Mouse (Mus musculus): ENCODE results near the gene Sesn3.
A peak's percentile ranks its signal among the peaks of the same experiment; 100 is the strongest.
"Not testable (repeated sequence)": the region's sequence is repeated elsewhere in the genome, so short reads cannot be mapped to it uniquely, and the experiment has no call there.

Sesn3 gene

DNA sequence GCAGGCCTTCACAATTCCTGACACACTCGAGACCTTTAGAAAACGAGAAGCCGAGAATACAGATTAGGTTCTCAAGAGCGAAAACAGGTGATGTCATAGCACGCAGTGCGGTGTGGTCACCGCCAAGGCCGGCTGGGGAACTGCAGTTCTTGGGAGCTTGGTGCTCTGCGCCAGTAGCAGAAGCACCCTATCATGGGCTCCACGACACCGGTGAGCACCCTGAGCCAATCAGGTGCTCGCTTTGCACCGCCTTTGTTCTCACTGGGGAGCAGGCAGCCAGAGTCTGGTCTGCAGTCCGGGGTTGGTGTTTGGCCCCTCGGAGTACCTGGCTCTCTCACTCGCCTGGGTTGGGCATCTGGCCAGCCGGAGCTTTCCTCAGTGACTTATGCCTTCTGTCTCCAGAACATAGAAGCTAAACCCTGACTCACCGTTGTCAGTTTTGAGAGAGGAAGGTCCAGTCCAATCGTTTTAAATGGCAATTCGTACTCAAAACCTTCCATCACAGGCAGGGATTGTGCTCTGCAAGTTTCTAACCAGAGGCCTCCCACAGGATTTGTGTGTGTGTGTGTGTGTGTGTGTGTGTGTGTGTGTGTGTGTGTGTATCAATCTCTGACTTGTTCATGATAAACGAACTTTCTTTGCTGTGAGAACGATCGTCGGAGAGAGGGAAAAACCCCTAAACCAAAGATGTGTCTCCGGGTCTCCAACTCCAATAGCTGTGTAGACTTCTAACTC lies at the start of gene Sesn3:
Sesn3 (plus strand) TSS at position 82 of the 735 bp plus-strand sequence.
- peak; percentile 65 for DNase-seq

- not testable (repeated sequence) for DNase-seq
Measured at GRCm38 (mm10) chr9:14227086-14227485, 47.8 kb upstream of the Sesn3 start.

- no peak for DNase-seq
Measured at GRCm38 (mm10) chr9:14233702-14234373, 41.0 kb upstream of the Sesn3 start.

- no peak for DNase-seq
Measured at GRCm38 (mm10) chr9:14235286-14235685, 39.6 kb upstream of the Sesn3 start.

DNA sequence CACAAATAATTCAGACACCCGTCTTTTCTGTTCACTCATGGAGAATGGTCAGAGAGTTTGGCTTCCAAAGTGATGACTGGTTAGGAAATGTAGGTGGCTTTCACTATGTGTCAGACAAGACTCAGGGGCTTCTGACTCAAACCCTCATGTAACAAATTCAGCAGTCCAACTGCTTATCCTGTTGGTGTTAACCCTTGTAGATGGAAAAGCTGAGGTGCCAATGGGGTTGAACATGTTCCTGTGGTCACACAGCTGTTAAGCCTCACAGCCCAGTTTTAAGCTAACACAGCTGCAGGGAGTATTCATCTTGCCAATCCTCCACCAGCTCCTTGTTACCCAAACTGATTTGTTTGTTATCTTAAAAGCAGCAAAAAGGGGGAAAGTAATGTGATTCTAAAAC lies 33.9 kb upstream of the Sesn3 start:
- DNase-seq: not testable (repeated sequence)

- DNase-seq: no peak
Measured at GRCm38 (mm10) chr9:14242308-14242707, 32.6 kb upstream of the Sesn3 start.

DNA sequence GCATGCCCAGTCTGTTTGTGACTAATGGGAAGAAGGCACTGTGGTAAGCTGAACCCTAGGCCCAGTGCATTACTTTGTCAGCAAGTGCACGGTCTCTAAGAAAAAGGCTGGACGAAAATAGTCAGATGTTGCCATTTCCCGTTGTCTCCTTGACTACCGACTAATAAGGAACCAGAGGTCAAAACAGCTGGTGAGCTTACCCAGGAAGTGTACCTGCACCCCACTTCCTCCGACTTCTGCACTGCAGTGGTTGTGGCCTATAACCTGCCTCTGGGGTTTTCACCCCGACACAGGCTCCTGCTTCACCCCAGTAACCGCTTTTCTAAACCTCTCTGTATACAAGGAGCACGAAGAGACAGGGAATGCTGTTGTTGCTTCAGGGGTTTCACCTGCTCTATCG lies 30.3 kb upstream of the Sesn3 start:
- no peak for DNase-seq

DNA sequence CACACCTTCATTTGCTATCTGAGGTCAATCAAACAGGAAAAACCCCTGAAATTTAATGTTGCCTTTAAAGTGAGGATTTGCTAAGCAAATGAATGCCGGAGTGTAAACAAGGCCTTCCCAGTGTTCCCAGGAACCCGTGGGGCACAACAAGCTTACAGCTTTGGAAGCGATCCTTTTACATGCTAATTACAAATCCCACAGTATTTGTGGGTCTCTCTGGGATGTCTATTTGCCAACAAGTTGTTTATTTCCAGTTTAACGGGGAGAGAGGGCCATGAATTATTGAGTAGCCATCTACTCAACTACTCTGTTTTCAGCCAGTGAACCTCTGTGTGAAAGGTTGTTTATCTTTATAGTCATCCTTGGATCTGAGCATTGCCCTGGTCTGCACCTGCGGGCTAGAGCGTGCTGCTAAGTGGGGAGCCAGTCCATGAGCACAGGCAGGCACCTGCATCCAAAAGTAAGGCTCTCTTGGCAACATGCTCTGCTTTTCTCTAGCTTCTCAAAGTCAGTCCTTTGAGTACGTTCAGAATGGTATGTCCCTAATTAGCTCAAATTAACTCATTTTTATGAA lies 29.8 kb upstream of the Sesn3 start:
- no peak for DNase-seq

DNA sequence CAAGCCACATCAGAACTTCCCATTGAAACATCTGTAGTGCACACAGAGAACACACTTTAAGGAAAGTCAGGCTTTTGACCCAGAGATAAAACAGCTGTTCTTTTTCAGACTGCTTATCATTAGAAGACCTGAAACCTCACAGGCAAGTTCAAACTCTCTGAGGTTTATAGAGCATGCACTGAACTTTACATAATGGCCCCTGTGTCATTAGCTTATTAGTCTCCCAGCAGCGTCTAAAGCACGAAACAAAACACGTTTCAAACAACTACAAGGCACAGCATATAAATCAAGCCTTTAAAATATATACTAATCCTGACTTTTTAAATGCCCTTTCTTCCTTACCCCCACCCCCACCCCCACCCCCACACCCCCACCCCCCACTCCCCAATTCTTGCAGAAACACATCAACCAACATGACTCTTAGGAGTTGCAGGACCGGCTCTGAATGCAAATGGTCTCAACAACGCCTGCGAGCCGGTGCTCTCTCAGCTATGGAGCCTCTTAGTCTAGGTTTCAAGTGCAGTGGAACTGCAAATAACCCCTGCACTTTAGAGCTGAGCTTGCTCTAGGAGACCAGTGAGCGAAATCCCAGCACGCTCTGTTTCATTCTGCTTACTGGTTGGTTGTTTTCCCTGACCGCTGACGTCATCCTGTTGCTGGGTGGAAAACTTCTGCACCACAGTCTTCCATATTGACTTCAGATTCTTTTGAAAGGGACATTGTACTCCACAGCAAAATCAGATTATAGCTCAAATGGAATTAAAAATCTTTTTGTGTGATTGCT lies 28.7 kb upstream of the Sesn3 start:
- peak; percentile 40 for DNase-seq

DNA sequence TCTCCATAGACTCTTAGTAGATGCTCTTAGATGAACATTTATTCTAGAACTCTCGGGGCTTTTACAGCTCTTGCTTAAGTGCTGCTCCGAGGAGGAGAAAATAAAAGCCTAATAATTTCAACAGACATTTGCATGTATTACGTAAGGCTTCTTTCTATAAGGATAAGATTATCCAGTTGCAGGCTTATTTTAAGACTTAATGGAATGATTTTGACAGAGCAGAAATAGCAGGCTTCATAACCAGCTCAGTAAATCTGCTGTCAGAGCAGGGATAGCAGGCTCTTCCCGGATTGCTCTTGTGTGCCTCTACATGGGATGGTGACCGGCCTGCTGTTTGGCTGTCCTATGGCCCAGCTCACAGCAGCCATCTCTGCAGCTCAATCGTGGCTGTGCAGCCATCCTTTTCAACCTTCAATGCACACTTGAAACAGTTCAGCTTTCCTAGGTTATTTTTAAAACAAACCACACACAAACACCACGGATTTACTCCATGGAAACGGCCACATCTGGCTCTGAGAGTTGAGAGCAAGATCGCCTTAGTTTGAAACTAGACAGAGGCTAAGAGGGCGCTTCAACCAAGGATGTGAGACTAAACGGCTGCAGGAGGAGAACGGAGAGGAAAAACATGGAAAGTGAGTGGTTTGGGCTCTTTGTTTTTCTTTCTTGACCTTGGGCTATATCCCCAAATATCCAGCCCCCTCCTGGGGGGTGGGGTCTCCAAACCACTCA lies 27.2 kb upstream of the Sesn3 start:
- DNase-seq: no peak

DNA sequence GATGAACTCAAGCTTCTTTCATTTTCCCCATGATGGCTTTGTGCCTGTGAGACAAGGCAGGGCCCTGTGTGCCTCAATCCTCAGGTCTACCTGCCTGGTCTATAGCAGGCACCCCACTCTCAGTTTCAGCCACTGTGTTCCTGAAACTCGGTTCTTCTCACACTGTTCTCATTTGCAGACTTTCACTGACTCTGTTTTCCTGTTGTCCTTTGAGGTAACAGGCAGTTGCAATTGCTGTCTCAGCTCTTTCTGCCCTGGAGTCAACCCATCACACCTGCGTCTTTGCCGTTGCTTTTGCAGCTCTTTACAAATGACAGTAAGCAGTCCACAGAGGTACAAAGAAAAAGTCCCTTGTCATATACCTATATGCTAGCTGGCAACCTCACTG lies 26.7 kb upstream of the Sesn3 start:
- DNase-seq: no peak

- no peak for DNase-seq
Measured at GRCm38 (mm10) chr9:14261150-14261549, 13.7 kb upstream of the Sesn3 start.

- DNase-seq: no peak
Measured at GRCm38 (mm10) chr9:14262568-14262972, 12.3 kb upstream of the Sesn3 start.

DNA sequence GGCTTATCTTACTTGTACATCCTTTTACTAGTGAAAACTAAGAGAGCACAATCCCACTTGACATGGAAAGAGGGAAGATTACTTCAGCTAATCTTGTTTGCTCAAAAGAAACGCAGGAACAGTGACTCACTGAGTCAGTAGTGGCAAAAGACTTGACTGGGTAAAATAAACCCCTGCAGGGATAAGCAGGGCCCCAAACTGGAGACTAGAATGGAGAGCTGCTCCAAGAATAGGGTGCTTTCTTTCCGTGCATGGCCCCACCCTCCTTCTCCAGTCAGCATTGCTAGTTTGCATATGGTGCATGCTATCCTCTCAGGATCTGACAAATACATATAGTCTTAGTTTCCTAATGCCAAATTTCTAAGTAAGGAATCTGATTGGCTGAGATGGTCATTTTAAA lies 8.4 kb upstream of the Sesn3 start:
- no peak for DNase-seq

DNA sequence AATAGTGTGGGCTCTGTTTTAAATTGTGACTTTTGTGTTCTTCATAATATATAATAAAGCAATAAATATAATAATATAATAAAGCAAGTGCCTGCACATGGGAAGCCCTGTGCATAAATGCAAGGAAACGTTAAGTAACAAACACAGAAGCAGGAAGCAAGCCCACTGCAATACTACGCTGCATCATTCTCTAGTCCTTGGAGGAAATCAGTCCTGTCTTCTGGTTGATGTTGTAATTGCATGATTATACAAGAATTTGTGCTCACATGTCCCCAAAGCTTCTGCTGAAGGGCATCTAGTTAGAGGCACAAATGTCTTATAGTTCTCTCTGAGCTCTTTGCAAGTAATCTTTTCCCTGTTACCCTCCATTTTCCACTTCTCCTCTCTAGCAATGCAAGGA lies 6.3 kb upstream of the Sesn3 start:
- DNase-seq: no peak

GRCm38 (mm10) chr9:14272921-14273320 lies 1.9 kb upstream of the Sesn3 start:
- DNase-seq: no peak

- no peak for DNase-seq
Measured at GRCm38 (mm10) chr9:14274586-14274985, 281 bp upstream of the Sesn3 start.

GRCm38 (mm10) chr9:14275792-14276480 lies 1.1 kb downstream of the Sesn3 start:
- peak; percentile 98 for DNase-seq

DNA sequence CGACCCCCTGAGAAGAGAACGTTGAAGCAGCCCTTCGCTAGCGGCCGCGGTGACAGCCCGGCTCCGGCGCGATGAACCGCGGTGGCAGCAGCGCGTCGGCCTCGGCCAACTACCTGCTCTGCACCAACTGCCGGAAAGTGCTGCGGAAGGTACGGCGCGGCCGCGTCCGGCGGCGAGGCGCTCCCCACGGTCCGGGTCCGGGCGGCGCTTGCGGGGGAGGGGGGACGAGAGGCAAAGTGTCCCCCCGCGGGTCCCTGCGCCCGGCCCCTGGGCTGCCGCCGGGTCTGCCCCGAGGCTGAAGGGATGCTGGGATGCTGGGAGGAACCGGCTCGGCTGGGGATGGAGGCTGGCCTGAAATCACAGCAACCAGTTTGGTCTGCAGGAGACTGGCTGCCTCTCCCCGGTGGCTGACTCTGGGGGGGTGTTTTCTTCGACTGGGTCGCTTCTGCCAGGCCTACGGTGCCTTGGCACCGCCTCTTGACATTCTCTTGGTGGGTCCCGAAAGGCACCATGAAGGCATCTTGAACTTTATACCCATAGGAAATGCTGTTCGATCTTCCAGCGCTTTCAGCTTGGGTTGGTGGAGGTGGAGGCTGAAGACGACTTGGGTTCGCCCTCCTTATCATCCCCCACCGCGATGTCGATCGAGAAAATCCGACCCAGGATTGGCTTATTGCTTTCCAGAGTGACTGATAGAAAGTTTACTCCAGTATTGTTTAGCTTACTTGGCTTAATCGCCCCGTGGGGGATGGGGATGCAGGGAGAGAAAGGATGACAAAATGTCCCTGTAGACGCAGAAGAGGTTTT lies 1.8 kb downstream of the Sesn3 start:
- DNase-seq: peak; percentile 53

DNA sequence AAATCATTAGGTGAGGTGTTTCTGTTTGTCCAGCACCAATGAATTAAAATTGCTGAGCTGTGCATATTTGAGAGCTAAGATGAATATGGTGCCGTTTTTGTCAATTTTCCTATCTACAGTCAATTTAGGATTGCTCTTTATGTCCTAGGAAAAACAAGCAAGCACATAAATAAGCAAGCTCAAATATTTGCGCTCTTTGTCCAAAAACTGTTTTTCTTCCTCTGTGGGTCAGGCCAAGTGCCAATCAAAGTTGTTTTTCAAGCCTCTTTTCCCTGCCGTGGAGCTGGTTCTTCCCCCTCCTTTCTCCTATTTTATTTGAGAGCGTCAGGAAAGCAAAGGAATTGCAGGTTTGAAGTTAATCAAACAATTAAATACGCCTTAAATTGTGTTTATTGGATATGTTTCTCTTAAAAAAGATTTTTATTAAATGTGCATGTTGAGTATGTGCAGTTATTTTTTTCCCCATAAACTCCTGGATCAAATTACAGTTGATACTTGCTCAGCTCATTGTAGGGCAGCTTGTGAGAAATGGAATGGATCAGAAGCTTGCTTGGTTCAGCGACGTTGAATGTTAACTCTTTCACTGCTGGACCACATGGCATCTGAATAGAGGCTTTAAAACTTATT lies 2.6 kb downstream of the Sesn3 start:
- DNase-seq: no peak

GRCm38 (mm10) chr9:14280696-14281095 lies 5.8 kb downstream of the Sesn3 start:
- no peak for DNase-seq

All from right cerebral cortex, postnatal 14 days (tissue).